Mouse (Mus musculus) bone marrow, adult 2 months (tissue): ENCODE measurements around the gene Muc13. TPM values are rescaled to one million over a fixed set of nuclear protein-coding genes. Genes with fewer than 3 reads are reported as not detected.

ENCODE experiments used
- H3K27ac ChIP-seq: fragments of 200-500 bp; 2 replicates; pipeline ENCODE4 v1.5.1; 2012; ENCODE audit warnings: low read depth, mild to moderate bottlenecking, control low read depth, inconsistent platforms, low read length; ENCODE audit not compliant: control insufficient read depth, poor library complexity, insufficient read depth
- H3K4me1 ChIP-seq: fragments of 200-500 bp; 2 replicates; pipeline ENCODE4 v1.6.1; 2011; ENCODE audit warnings: low read length; ENCODE audit not compliant: control insufficient read depth, insufficient read depth
- H3K4me3 ChIP-seq: fragments of 200-500 bp; replicated peaks from 2 replicates; pipeline ENCODE3; 2011; ENCODE audit warnings: mild to moderate bottlenecking, low read depth, low read length, control low read depth; ENCODE audit not compliant: control insufficient read depth
- CTCF ChIP-seq: fragments of 200-500 bp; IDR thresholded peaks from 2 replicates; pipeline ENCODE4 v1.5.1; 2011; ENCODE audit warnings: low read length, control low read depth; ENCODE audit not compliant: control insufficient read depth, insufficient read depth
- POLR2A ChIP-seq: fragments of 200-500 bp; IDR thresholded peaks from 2 replicates; pipeline ENCODE4 v1.6.1; 2011; ENCODE audit warnings: low read depth, mild to moderate bottlenecking, control low read depth, low read length, borderline replicate concordance; ENCODE audit not compliant: control insufficient read depth
- WGBS: fragments of 180-500 bp; shearing (Covaris S2); methylation state at CpG from one replicate; pipeline ENCODE4 v1.1.7; 2018; 5-methylcytosine and 5-hydroxymethylcytosine counted together
- polyA plus RNA-seq: library from polyadenylated mRNA; stranded (reverse); fragments of >200 nt; gene quantifications from 2 replicates; pipeline ENCODE4 v1.2.4, GENCODE M21; 2011; ENCODE audit warnings: low replicate concordance; ENCODE audit not compliant: missing spikeins, insufficient read depth, insufficient read length

The Muc13 gene
- polyA plus RNA-seq, 1 experiment, result 6.4 TPM

GRCm38 (mm10) chr16:33751590-33751989 lies 42.2 kb upstream of the Muc13 start:
- Histone ChIP-seq H3K27ac (peak overlapping the region; percentile 98), H3K4me1 (peaks cover 2% of the 10 kb centered on the region), H3K4me3 (peak overlapping the region; percentile 65)
- TF ChIP-seq CTCF, result no peak
- TF ChIP-seq POLR2A, result peak; percentile 69; the same call in 1 of the 2 replicates
- 4% methylated on average over 12 of the region's 12 CpGs for WGBS

- H3K27ac ChIP-seq, result no peak overlapping the region
- H3K4me3 ChIP-seq, result no peak overlapping the region
- TF ChIP-seq CTCF, result no peak
- no peak for TF ChIP-seq POLR2A
- WGBS, result 45% methylated on average over 8 of the region's 8 CpGs
- H3K4me1 ChIP-seq, result peaks cover 3% of the 10 kb centered on the region
These were observed 40.8 kb upstream of the Muc13 start for GRCm38 (mm10) chr16:33752904-33753578.

GRCm38 (mm10) chr16:33755293-33755692 lies 38.5 kb upstream of the Muc13 start:
- H3K4me1 ChIP-seq, result peaks cover 3% of the 10 kb centered on the region
- 21% methylated on average over 8 of the region's 8 CpGs for WGBS
- peak overlapping the region; percentile 31; the same call in 1 of the 2 replicates for H3K27ac ChIP-seq

GRCm38 (mm10) chr16:33755961-33756360 lies 37.9 kb upstream of the Muc13 start:
- H3K27ac ChIP-seq, result peak overlapping the region; percentile 31
- no peak for TF ChIP-seq POLR2A
- WGBS, result 6% methylated on average over 16 of the region's 16 CpGs

More at GRCm38 (mm10) chr16:33755293-33755692, 38.5 kb upstream of the Muc13 start:
- TF ChIP-seq CTCF, result no peak
- no peak for TF ChIP-seq POLR2A
- H3K4me3 ChIP-seq, result peak overlapping the region; percentile 61

GRCm38 (mm10) chr16:33756396-33756795 lies 37.4 kb upstream of the Muc13 start:
- 5% methylated on average over 6 of the region's 6 CpGs for WGBS
- TF ChIP-seq CTCF, result peak; percentile 50
- TF ChIP-seq POLR2A, result no peak
- H3K4me1 ChIP-seq, result peaks cover 3% of the 10 kb centered on the region
- peak overlapping the region; percentile 61 for H3K4me3 ChIP-seq
- peak overlapping the region; percentile 31 for H3K27ac ChIP-seq

More at GRCm38 (mm10) chr16:33755961-33756360, 37.9 kb upstream of the Muc13 start:
- Histone ChIP-seq H3K4me3 (peak overlapping the region; percentile 61), H3K4me1 (peaks cover 3% of the 10 kb centered on the region)

GRCm38 (mm10) chr16:33759207-33759606 lies 34.6 kb upstream of the Muc13 start:
- peaks cover 3% of the 10 kb centered on the region for H3K4me1 ChIP-seq
- WGBS, result 76% methylated on average over 7 of the region's 7 CpGs
- TF ChIP-seq POLR2A, result no peak
- no peak for TF ChIP-seq CTCF
- H3K27ac ChIP-seq, result no peak overlapping the region
- H3K4me3 ChIP-seq, result no peak overlapping the region

GRCm38 (mm10) chr16:33760542-33760941 lies 33.3 kb upstream of the Muc13 start:
- H3K4me1 ChIP-seq, result peaks cover 4% of the 10 kb centered on the region; the same call in 1 of the 2 replicates
- H3K27ac ChIP-seq, result no peak overlapping the region
- no peak for TF ChIP-seq POLR2A
- H3K4me3 ChIP-seq, result no peak overlapping the region
- WGBS, result 74% methylated on average over 5 of the region's 5 CpGs

GRCm38 (mm10) chr16:33760996-33761395 lies 32.8 kb upstream of the Muc13 start:
- Histone ChIP-seq H3K4me3 (no peak overlapping the region), H3K4me1 (peaks cover 4% of the 10 kb centered on the region; the same call in 1 of the 2 replicates), H3K27ac (no peak overlapping the region)
- TF ChIP-seq CTCF, result no peak
- TF ChIP-seq POLR2A, result no peak
- WGBS, result 92% methylated on average over 11 of the region's 11 CpGs
